Mouse (Mus musculus): ENCODE measurements around the gene Lrit3.

DNA sequence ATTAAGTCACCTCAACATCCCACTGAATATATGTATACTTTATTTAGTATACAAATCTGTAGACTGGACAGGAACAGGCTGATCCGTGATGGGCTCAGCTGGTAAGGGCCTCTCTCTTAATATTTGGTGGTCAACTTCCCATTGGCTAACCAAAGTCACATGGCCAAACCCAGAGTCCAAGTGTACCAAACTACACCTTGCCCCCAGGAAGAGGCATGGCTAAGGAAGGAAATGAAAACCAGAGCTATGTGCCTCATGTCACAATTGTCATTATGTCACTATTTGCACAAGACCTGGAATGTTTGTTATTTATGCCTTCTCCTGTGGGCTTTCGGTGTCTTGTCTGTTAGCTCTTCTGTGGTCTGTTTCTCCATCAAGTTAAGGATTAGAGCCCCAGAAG, 42.0 kb upstream of the Lrit3 start:
- TF ChIP-seq CTCF (IDR thresholded peaks at IDR 0.05; ENCODE audit: low read depth): no peak
- TF ChIP-seq EP300 (IDR thresholded peaks at IDR 0.05; ENCODE audit: low read depth): no peak
